Mouse (Mus musculus) intestine, embryonic 15.5 days (tissue): ENCODE data around the gene Aldh18a1. TPM values are rescaled to one million over a fixed set of nuclear protein-coding genes. Genes with fewer than 3 reads are reported as not detected.
"Not testable (repeated sequence)": the region's sequence is repeated elsewhere in the genome, so short reads cannot be mapped to it uniquely, and the experiment has no call there.

Experiments used
- ATAC-seq: fragments of 200-750 bp; cut with Nextera tagmentation; 2 replicates; pipeline ENCODE4 v1.8.0; 2017; ENCODE audit warnings: moderate TSS enrichment, moderate library complexity
- H3K27ac ChIP-seq: fragments of 300-500 bp; sonication (generic); 2 replicates; pipeline ENCODE4 v1.5.1; 2015; ENCODE audit warnings: mild to moderate bottlenecking, inconsistent platforms
- H3K27me3 ChIP-seq: fragments of 300-500 bp; sonication (generic); replicated peaks from 2 replicates; pipeline ENCODE4 v1.6.1; 2015; ENCODE audit warnings: inconsistent platforms
- H3K36me3 ChIP-seq: fragments of 300-500 bp; sonication (generic); 2 replicates; pipeline ENCODE4 v1.6.1; 2015; ENCODE audit warnings: inconsistent platforms
- H3K4me1 ChIP-seq: fragments of 300-500 bp; sonication (generic); replicated peaks from 2 replicates; pipeline ENCODE4 v1.6.1; 2015; ENCODE audit warnings: inconsistent platforms
- H3K4me2 ChIP-seq: fragments of 300-500 bp; sonication (generic); replicated peaks from 2 replicates; pipeline ENCODE4 v1.6.1; 2015; ENCODE audit warnings: mild to moderate bottlenecking, inconsistent platforms
- H3K4me3 ChIP-seq: fragments of 300-500 bp; sonication (generic); replicated peaks from 2 replicates; pipeline ENCODE4 v1.5.1; 2015; ENCODE audit warnings: inconsistent platforms
- H3K9ac ChIP-seq: fragments of 300-500 bp; sonication (generic); 2 replicates; pipeline ENCODE4 v1.6.1; 2015; ENCODE audit warnings: inconsistent platforms
- H3K9me3 ChIP-seq: fragments of 300-500 bp; sonication (generic); 2 replicates; pipeline ENCODE4 v1.6.1; 2016; ENCODE audit warnings: inconsistent platforms
- WGBS: fragments of 180-500 bp; shearing (Covaris S2); methylation state at CpG from one replicate; pipeline ENCODE4 v1.1.7; 2015; 5-methylcytosine and 5-hydroxymethylcytosine counted together
- polyA plus RNA-seq: library from polyadenylated mRNA; unstranded; fragments of >200 nt; fragmentation: Nextera tagmentation; extraction: Ambion mirVana; gene quantifications from 2 replicates; pipeline ENCODE4 v1.2.1, GENCODE M21; 2015

Gene Aldh18a1
- 211 and 228 TPM in 2 replicates for polyA plus RNA-seq

DNA sequence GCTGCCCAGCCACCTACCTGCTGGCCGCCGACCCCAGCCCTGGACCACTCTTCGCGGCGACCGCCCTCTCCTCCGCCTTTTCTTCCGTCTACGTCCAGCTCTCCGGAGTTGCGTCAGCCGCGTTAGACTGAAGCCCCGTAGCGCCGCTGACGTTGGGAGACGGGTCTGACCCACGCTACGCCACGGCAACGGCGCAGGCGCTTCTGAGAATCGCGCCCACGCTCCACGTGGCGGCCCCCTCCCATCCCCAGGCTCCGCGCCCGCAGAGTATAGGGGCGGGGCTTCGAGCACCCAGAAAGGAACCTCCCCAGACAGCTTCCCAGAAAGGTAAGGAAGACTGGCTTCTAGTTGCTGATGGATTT is at the start of gene Aldh18a1:
Aldh18a1 (minus strand) TSS at position 171 of the 362 bp plus-strand sequence.
- peak within 1 kb of the TSS; percentile 71 for H3K4me2 ChIP-seq
- 0 out of 2 replicates have a peak, but pooled peaks cover under 1% of the 10 kb centered on the region for H3K36me3 ChIP-seq
- H3K4me1 ChIP-seq = peaks cover 5% of the 10 kb centered on the region
- no peaks in the 10 kb centered on the region for H3K27me3 ChIP-seq
- H3K27ac ChIP-seq = peak within 1 kb of the TSS; percentile 85
- peak; percentile 93 for ATAC-seq
- peak within 1 kb of the TSS; percentile 84 for H3K9ac ChIP-seq
- H3K4me3 ChIP-seq = peak within 1 kb of the TSS; percentile 86
- under 1% methylated on average over 34 of the region's 34 CpGs for WGBS
- H3K9me3 ChIP-seq = no peaks in the 10 kb centered on the region

DNA sequence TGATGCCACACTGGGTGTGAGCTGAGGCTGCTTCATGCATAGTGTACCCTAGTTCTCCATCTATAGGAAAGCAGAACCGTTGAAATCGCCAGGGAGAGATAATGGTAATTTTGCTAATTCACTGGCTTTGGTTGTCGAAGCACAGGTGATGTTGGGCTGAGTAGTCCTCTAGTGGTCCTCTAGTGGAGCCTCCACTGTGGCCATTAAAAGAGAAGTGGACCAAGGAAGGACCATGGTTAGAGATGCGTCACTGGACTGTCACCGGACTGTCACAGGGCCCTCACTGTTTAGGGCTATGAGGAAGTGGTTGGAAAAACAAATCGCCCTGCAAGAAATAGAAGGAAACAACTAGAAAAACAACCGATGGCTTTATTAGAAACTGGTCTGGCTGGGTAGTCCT is 49.3 kb upstream of the Aldh18a1 start:
- H3K36me3 ChIP-seq = no peaks in the 10 kb centered on the region
- WGBS = 80% methylated on average over 7 of the region's 7 CpGs
- no peak for ATAC-seq
- no peaks in the 10 kb centered on the region for H3K27me3 ChIP-seq
- no peaks in the 10 kb centered on the region for H3K4me1 ChIP-seq
- H3K4me2 ChIP-seq = no peak overlapping the region
- no peak overlapping the region for H3K27ac ChIP-seq
- no peak overlapping the region for H3K9ac ChIP-seq
- H3K9me3 ChIP-seq = no peaks in the 10 kb centered on the region
- H3K4me3 ChIP-seq = no peak overlapping the region

DNA sequence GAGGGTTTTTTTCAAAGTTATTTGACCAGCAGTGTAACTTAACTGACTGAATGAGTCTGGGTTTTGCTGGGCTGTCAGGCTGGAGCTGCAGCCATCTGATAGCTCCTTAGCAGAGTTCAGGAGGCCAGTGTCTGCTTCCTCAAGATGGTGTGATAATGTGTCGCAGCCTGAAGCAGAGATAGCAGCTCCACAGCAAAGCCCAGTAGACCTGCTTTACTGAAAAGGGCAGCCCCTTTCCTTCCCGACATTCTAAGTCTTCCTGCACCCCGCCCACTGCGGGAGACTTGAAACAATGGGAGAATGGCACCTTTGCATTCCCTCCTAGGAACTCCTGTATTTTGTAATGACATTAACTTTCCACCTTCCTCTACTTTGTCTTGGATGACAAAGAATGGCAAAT is 48.8 kb upstream of the Aldh18a1 start:
- no peaks in the 10 kb centered on the region for H3K9me3 ChIP-seq
- H3K4me2 ChIP-seq = no peak overlapping the region
- no peak overlapping the region for H3K27ac ChIP-seq
- no peaks in the 10 kb centered on the region for H3K27me3 ChIP-seq
- no peak overlapping the region for H3K4me3 ChIP-seq
- no peaks in the 10 kb centered on the region for H3K4me1 ChIP-seq
- no peaks in the 10 kb centered on the region for H3K36me3 ChIP-seq
- no peak for ATAC-seq
- 40% methylated on average over 4 of the region's 4 CpGs for WGBS
- no peak overlapping the region for H3K9ac ChIP-seq

DNA sequence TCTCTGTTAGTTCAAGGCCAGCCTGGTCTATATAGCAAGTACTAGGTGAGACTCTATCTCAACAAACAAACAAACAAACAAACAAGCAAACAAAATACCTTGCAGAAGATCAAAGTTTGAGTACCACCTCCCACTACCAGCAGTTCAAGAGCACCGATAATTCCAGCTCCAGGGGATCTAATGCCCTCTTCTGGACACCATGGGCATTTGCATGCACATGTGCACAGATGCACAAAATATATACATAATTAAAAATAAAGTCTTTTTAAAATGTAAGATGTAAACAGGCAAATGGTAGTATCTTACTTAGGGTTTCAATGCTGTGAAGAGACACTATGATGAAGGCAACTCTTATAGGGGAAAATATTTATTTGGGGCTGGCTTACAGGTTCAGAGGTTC is 44.9 kb upstream of the Aldh18a1 start:
- no peaks in the 10 kb centered on the region for H3K36me3 ChIP-seq
- H3K9me3 ChIP-seq = no peaks in the 10 kb centered on the region
- 81% methylated on average over 1 of the region's 1 CpGs for WGBS
- H3K4me2 ChIP-seq = no peak overlapping the region
- no peak for ATAC-seq
- H3K27ac ChIP-seq = no peak overlapping the region
- H3K4me3 ChIP-seq = no peak overlapping the region
- H3K27me3 ChIP-seq = no peaks in the 10 kb centered on the region
- H3K9ac ChIP-seq = no peak overlapping the region
- H3K4me1 ChIP-seq = 0 out of 2 replicates have a peak, but pooled peaks cover 5% of the 10 kb centered on the region

DNA sequence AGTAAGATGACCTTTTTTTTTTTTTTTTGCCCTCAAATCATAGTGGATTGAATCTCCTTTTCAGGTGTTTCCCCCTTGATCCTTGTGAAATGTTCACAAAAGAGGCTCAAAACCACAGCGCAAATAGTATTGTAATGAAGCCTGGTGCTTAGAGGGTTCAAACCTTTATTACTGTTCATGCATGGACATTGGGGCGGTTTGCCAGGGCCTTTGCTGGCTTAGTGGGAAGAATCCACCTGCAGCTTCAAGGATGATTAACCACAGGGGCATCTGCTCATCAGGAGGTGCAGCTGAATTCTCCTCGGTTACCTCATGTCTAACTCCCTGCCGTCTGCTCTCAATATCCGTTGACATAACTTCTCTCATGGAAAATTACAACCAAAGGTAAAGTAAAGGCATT is 44.4 kb upstream of the Aldh18a1 start:
- WGBS = 79% methylated on average over 5 of the region's 5 CpGs

DNA sequence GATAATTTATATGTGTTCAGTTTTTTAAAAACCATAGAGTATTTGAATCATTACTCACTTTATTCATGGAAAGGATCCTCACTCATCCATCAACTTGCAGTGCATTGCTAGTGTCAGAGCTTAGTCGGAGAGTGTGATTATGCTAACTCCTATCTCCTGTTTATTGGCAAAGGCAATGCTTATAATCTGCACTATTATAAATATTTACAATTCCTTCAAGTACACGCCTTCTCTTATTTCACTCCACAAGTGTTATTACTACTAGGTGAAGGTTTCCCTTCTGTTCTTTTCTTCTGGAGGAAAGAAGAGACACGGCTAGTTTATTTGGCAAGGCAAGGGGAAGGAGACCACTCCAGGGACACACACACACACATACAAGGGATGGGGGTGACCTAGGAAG is 43.9 kb upstream of the Aldh18a1 start:
- no peaks in the 10 kb centered on the region for H3K27me3 ChIP-seq
- WGBS = 29% methylated on average over 3 of the region's 3 CpGs
- no peak for ATAC-seq
- H3K9me3 ChIP-seq = no peaks in the 10 kb centered on the region
- no peak overlapping the region for H3K4me2 ChIP-seq
- no peak overlapping the region for H3K27ac ChIP-seq
- H3K4me3 ChIP-seq = no peak overlapping the region
- no peak overlapping the region for H3K9ac ChIP-seq
- 0 out of 2 replicates have a peak, but pooled peaks cover 5% of the 10 kb centered on the region for H3K4me1 ChIP-seq
- H3K36me3 ChIP-seq = no peaks in the 10 kb centered on the region

More for the DNA sequence above, 44.4 kb upstream of the Aldh18a1 start:
- Histone ChIP-seq H3K4me1 (0 out of 2 replicates have a peak, but pooled peaks cover 5% of the 10 kb centered on the region), H3K27me3 (no peaks in the 10 kb centered on the region), H3K27ac (no peak overlapping the region), H3K4me3 (no peak overlapping the region), H3K36me3 (no peaks in the 10 kb centered on the region), H3K9me3 (no peaks in the 10 kb centered on the region), H3K9ac (no peak overlapping the region), H3K4me2 (no peak overlapping the region)
- no peak for ATAC-seq

DNA sequence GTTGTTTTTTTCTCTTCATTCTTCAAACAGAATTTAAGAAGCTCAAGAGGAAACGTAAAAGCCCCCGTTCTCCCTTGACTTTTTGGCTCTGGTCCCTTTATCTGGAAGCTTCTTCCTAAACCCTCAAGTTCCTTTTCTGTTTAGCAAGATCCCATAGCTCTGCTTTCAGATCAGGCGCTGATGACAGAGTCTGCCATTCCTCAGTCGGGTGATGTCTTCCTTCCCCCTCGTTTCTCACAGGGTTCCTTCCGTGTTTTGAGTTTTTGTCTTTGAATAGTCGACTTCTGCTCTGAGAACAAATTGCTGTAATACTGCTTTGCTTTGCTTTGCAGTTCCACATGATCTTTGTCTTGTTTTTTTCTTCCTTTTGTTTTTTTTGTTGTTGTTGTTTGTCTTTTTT is 42.3 kb upstream of the Aldh18a1 start:
- Histone ChIP-seq H3K4me2 (no peak overlapping the region), H3K4me3 (no peak overlapping the region), H3K9me3 (no peaks in the 10 kb centered on the region), H3K36me3 (no peaks in the 10 kb centered on the region), H3K27me3 (no peaks in the 10 kb centered on the region), H3K9ac (no peak overlapping the region), H3K27ac (no peak overlapping the region), H3K4me1 (0 out of 2 replicates have a peak, but pooled peaks cover 5% of the 10 kb centered on the region)
- no peak for ATAC-seq
- 59% methylated on average over 7 of the region's 7 CpGs for WGBS

DNA sequence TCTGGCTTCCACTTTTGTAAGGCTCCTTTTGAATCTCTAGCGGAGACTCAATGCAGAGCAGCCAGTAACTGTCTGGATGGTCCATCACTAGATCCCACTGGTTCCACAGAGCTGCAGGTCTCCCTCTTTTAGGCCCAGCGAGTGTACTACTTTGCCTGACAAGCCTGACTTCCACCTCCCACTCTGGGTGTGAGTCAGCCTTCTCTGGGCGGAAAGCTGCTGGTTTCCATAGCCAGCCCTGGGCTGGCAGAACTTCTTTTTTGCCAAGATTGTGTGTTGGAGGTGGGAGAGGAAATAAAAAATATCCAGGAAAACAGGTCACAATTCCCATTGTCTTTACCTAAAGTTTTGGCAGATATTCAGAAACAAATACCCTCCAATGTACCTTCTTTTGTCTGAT is 41.8 kb upstream of the Aldh18a1 start:
- Histone ChIP-seq H3K9me3 (no peaks in the 10 kb centered on the region), H3K4me2 (no peak overlapping the region), H3K27ac (no peak overlapping the region), H3K9ac (no peak overlapping the region), H3K36me3 (no peaks in the 10 kb centered on the region), H3K27me3 (no peaks in the 10 kb centered on the region), H3K4me3 (no peak overlapping the region), H3K4me1 (0 out of 2 replicates have a peak, but pooled peaks cover 5% of the 10 kb centered on the region)
- ATAC-seq = no peak
- WGBS = 85% methylated on average over 3 of the region's 3 CpGs

DNA sequence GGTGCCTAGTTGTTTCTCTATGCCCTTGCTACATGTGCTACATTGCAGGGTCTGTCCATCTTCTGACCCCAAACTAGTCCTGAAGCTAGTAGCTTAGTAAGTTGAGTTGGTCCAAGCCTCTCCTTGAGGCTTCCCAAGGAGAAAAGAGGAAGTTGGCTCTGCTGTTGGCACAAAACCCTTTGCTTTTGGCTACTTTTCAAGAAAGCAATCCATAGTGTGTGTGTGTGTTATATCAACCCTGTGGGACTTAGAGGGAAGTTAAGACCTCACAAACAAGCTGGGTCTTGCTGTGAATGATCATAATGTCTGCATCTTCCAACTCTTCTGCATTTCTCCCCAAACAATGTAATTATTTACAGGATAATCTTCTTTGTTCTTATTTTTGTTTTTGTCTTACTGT is 40.7 kb upstream of the Aldh18a1 start:
- no peak for ATAC-seq
- H3K27ac ChIP-seq = no peak overlapping the region
- no peaks in the 10 kb centered on the region for H3K9me3 ChIP-seq
- no peaks in the 10 kb centered on the region for H3K27me3 ChIP-seq
- H3K36me3 ChIP-seq = no peaks in the 10 kb centered on the region
- 0 out of 2 replicates have a peak, but pooled peaks cover 5% of the 10 kb centered on the region for H3K4me1 ChIP-seq
- H3K4me2 ChIP-seq = no peak overlapping the region
- H3K4me3 ChIP-seq = no peak overlapping the region
- no peak overlapping the region for H3K9ac ChIP-seq

DNA sequence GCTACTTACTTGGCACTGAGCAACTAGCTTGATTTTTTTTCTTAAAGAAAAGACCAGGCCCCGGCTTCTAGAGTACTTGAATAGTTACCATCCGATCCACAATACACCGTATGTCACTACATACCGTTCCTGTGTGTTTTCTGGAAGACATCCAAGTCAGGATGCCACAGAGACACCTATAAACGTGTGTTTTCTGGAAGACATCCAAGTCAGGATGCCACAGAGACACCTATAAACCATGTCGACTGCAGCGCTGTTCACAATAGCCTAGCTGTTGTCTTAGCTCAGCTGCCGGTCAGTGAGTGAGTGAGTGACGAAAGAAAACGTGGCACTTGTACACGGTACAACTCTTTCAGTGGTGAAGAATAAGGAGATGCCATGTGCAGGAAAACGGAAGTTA is 37.7 kb upstream of the Aldh18a1 start:
- 55% methylated on average over 12 of the region's 12 CpGs for WGBS

DNA sequence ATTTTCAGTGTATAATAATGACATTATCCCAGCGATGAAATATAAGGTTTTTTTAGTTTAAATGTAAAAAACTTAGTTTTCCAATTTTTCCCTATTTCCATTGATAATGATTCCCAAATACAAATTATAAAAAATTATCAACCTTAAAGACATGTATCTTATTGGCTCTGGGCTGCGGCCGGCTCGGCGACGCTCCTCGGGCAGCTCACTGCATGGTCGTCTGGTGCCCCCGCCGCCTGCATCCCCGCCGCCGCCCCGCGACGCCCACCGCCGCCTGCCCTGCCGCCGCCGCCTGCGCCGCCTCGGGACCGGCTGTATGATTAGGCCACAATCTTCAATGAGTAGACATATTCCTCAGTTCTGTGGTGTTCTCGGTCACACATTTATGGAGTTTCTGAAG is 33.4 kb upstream of the Aldh18a1 start:
- not testable (repeated sequence) for H3K4me3 ChIP-seq, H3K27ac ChIP-seq, H3K9ac ChIP-seq, H3K4me1 ChIP-seq, ATAC-seq, H3K4me2 ChIP-seq, H3K27me3 ChIP-seq, H3K36me3 ChIP-seq, H3K9me3 ChIP-seq
- 56% methylated on average over 18 of the region's 26 CpGs for WGBS

More for the DNA sequence above, 37.7 kb upstream of the Aldh18a1 start:
- H3K27ac ChIP-seq = no peak overlapping the region
- H3K4me3 ChIP-seq = no peak overlapping the region
- H3K9me3 ChIP-seq = no peaks in the 10 kb centered on the region
- no peak overlapping the region for H3K4me2 ChIP-seq
- no peaks in the 10 kb centered on the region for H3K36me3 ChIP-seq
- no peak overlapping the region for H3K9ac ChIP-seq
- ATAC-seq = no peak
- H3K4me1 ChIP-seq = no peaks in the 10 kb centered on the region
- H3K27me3 ChIP-seq = no peaks in the 10 kb centered on the region

DNA sequence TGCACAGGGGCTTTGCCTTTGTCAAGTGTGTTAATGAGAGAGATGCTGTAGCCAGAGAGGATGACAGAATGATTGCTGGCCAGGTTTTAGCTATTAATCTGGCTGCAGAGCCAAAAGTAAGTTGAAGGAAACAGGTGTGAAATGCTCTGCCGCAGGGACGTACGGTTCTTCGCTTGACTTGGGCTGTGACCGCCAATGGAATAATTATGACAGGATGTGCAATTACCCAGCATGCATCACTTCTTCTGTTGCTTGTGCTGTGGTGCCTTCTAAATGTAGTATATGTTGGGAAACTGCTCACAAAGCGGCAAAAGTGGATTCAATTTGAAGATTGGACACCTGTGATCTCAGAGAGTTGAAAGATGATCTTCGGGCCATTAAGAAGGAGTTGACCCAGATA is 27.8 kb upstream of the Aldh18a1 start:
- no peak overlapping the region for H3K4me3 ChIP-seq
- H3K36me3 ChIP-seq = no peaks in the 10 kb centered on the region
- WGBS = 75% methylated on average over 7 of the region's 7 CpGs
- H3K27me3 ChIP-seq = no peaks in the 10 kb centered on the region
- no peak overlapping the region for H3K4me2 ChIP-seq
- peaks cover 5% of the 10 kb centered on the region; the same call in 1 of the 2 replicates for H3K4me1 ChIP-seq
- no peak for ATAC-seq
- no peak overlapping the region for H3K27ac ChIP-seq
- H3K9ac ChIP-seq = no peak overlapping the region
- H3K9me3 ChIP-seq = no peaks in the 10 kb centered on the region

DNA sequence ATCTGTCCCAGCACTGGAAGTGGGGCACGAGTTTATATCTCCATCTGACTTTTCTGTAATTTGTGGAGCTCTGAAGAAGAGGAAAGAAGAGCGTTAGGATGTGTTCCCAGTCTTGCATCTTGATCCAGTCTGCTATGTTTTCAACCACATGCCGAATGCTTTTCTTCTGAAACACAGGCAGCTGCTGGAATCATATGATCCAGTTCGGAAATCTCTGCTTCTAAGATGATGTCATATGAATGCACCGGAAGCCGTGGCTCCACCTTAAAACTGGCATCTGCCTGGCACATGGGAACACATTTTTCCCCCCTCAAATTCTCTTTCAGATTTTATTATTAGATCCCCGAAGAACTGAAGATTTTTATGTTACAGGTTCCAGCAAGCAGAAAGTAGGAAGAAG is 26.5 kb upstream of the Aldh18a1 start:
- H3K27me3 ChIP-seq = no peaks in the 10 kb centered on the region
- 70% methylated on average over 7 of the region's 7 CpGs for WGBS
- H3K4me3 ChIP-seq = no peak overlapping the region
- H3K4me1 ChIP-seq = peaks cover 5% of the 10 kb centered on the region; the same call in 1 of the 2 replicates
- no peak for ATAC-seq
- H3K27ac ChIP-seq = no peak overlapping the region
- no peaks in the 10 kb centered on the region for H3K9me3 ChIP-seq
- H3K9ac ChIP-seq = no peak overlapping the region
- no peak overlapping the region for H3K4me2 ChIP-seq
- no peaks in the 10 kb centered on the region for H3K36me3 ChIP-seq
